Comparison of ENCODE assay signal across 13 mouse cellular contexts in the genomic region with DNA sequence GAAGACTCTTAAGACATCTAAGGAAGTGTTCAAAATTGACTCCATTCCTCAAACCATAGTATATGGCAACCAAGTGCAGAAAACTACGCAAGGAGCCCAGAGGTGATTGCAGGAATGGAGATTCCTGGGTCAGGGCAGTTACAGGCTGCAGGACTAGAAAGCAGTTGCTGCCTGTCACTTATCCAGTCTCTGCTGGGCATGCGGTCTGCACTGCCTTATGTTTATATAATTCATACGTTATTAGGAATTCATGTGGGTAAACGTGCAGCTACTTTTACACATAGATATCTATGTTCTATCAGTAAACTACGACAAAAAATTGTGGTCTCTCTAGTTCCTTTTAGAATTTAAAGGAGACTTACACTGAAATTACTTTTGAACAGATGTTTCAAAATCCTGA.
"Had no signal": no experiment of that assay in that cellular context is flagged by ENCODE, and none has a peak within 500 bp of the region (broad histone marks: within the 10 kb centered on the region; RNA-seq: fewer than 3 reads in every experiment).

No protein-coding gene starts in this region.

- H3K9me3 ChIP-seq: limb, embryonic 12.5 days; midbrain, embryonic 10.5 days; neural tube, embryonic 12.5 days; stomach, embryonic 15.5 days had no signal

- H3K27ac ChIP-seq: left cerebral cortex, adult 2 months; limb, embryonic 12.5 days; liver, embryonic 14.5 days; midbrain, embryonic 10.5 days; neural tube, embryonic 12.5 days had no signal

- H3K27me3 ChIP-seq: limb, embryonic 12.5 days; neural tube, embryonic 12.5 days; stomach, embryonic 15.5 days had no signal

- H3K4me1 ChIP-seq: limb, embryonic 12.5 days; neural tube, embryonic 12.5 days; stomach, embryonic 15.5 days had no signal

- H3K36me3 ChIP-seq: limb, embryonic 12.5 days; midbrain, embryonic 10.5 days; neural tube, embryonic 12.5 days had no signal

- DNase-seq: kidney, adult 8-10 months; kidney, postnatal 25 days; lung, adult 18-20 months; midbrain, embryonic 14.5 days; right cerebral cortex, postnatal 4 days; spleen, adult 18-20 months had no signal

- H3K4me2 ChIP-seq: limb, embryonic 12.5 days; neural tube, embryonic 12.5 days; stomach, embryonic 15.5 days had no signal

- H3K4me3 ChIP-seq: left cerebral cortex, adult 2 months; limb, embryonic 12.5 days; midbrain, embryonic 10.5 days; myocyte; neural tube, embryonic 12.5 days; stomach, embryonic 15.5 days had no signal

- H3K9ac ChIP-seq: limb, embryonic 12.5 days; liver, embryonic 14.5 days; neural tube, embryonic 12.5 days; stomach, embryonic 15.5 days had no signal
